Mouse (Mus musculus): ENCODE measurements around the gene Slc12a7.

DNA sequence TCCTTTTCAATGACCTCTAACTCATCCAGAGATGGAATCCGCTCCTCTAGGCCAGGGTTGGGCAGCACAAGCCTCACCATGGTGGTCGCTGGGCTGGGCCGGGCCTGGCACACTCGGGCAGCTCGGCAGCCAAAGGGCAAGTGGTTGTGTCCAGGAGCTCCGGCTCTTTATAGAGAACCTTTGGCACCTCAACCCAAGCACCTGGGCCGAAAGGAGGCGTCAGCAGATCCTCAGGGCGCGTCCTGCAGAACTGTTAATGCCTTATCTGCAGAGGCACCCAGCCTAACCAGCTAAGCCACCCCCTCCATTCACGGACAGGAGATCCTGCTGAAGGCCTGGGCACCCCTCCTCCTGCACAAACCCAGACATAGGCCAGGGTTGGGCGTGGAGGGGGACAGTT is 32.3 kb upstream of the Slc12a7 start:
- no peak for TF ChIP-seq CTCF (IDR thresholded peaks at IDR 0.05; ENCODE audit: borderline replicate concordance, control insufficient read depth, extremely low read depth, insufficient read depth, low read length, poor library complexity)
- TF ChIP-seq POLR2A (IDR thresholded peaks at IDR 0.05; ENCODE audit: control insufficient read depth, extremely low read depth, insufficient read depth, low read length, poor library complexity), result no peak

All from thymus, adult 2 months (tissue).